Mouse (Mus musculus) liver, embryonic 16.5 days (tissue): Measurements from ENCODE around the gene Plekhg1. TPM values are rescaled to one million over a fixed set of nuclear protein-coding genes. Genes with fewer than 3 reads are reported as not detected.

ENCODE experiments used
- ATAC-seq: fragments of 200-750 bp; cut with Nextera tagmentation; 2 replicates; pipeline ENCODE4 v1.8.0; 2017; ENCODE audit warnings: low read depth, mild to moderate bottlenecking, moderate number of reproducible peaks, moderate library complexity
- H3K27ac ChIP-seq: fragments of 300-500 bp; sonication (generic); 2 replicates; pipeline ENCODE4 v1.5.1; 2014; ENCODE audit warnings: mild to moderate bottlenecking, low read length
- H3K27me3 ChIP-seq: fragments of 300-500 bp; sonication (generic); 2 replicates; pipeline ENCODE4 v1.6.1; 2014; ENCODE audit warnings: low read depth, low read length, mixed read lengths; ENCODE audit not compliant: control insufficient read depth, insufficient read depth
- H3K36me3 ChIP-seq: fragments of 300-500 bp; sonication (generic); 2 replicates; pipeline ENCODE4 v1.6.1; 2014; ENCODE audit warnings: mild to moderate bottlenecking; ENCODE audit not compliant: control insufficient read depth, insufficient read depth
- H3K4me1 ChIP-seq: fragments of 300-500 bp; sonication (generic); 2 replicates; pipeline ENCODE4 v1.6.1; 2014; ENCODE audit warnings: low read depth, low read length, mixed read lengths; ENCODE audit not compliant: control insufficient read depth
- H3K4me2 ChIP-seq: fragments of 300-500 bp; sonication (generic); 2 replicates; pipeline ENCODE4 v1.6.1; 2014; ENCODE audit warnings: low read depth, low read length, mixed read lengths
- H3K4me3 ChIP-seq: fragments of 300-500 bp; sonication (generic); 2 replicates; pipeline ENCODE4 v1.5.1; 2014; ENCODE audit warnings: low read depth, mild to moderate bottlenecking, low read length
- H3K9ac ChIP-seq: fragments of 300-500 bp; sonication (generic); 2 replicates; pipeline ENCODE4 v1.6.1; 2014; ENCODE audit warnings: low read depth, low read length
- H3K9me3 ChIP-seq: fragments of 300-500 bp; sonication (generic); replicated peaks from 2 replicates; pipeline ENCODE4 v1.6.1; 2016; ENCODE audit warnings: low read length; ENCODE audit not compliant: control insufficient read depth
- WGBS: fragments of 180-500 bp; shearing (Covaris S2); extraction: QIAGEN DNeasy Blood & Tissue Kit; methylation state at CpG from one replicate; pipeline ENCODE4 v1.1.7; 2014; ENCODE audit not compliant: insufficient replicate concordance; 5-methylcytosine and 5-hydroxymethylcytosine counted together
- polyA plus RNA-seq: library from polyadenylated mRNA; unstranded; fragments of >200 nt; fragmentation: Nextera tagmentation; extraction: Ambion mirVana; gene quantifications from 2 replicates; pipeline ENCODE4 v1.2.1, GENCODE M21; 2015

The Plekhg1 gene
- 1.2 and 2.2 TPM in 2 replicates for polyA plus RNA-seq

DNA sequence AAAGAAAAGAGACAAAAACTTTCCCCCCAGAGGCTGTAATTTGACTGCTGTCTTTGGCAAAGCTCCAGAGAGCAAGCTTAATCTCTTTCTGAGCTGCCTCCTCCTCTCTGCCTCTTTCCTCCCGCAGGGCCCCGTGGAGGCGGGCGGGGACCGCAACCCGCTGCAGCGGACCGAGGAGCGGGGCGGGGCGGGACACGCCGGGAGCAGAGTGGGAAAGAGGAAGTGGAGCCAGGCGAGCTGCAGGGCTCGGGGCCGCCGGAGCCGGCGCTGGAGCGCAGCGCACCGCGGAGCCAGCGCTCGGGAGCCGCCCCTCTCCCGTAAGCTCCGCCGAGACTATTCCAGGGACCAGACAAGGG, at the start of gene Plekhg1:
Plekhg1 (plus strand) TSS at position 217 of the 356 bp plus-strand sequence.
- WGBS = under 1% methylated on average over 29 of the region's 29 CpGs
- no peaks in the 10 kb centered on the region for H3K4me1 ChIP-seq
- peak within 1 kb of the TSS; percentile 75 for H3K4me2 ChIP-seq
- peak within 1 kb of the TSS; percentile 25; the same call in 1 of the 2 replicates for H3K27ac ChIP-seq
- no peaks in the 10 kb centered on the region for H3K9me3 ChIP-seq
- H3K27me3 ChIP-seq = peaks cover 12% of the 10 kb centered on the region
- peak within 1 kb of the TSS; percentile 52 for H3K4me3 ChIP-seq
- H3K9ac ChIP-seq = peak within 1 kb of the TSS; percentile 40
- H3K36me3 ChIP-seq = no peaks in the 10 kb centered on the region
- ATAC-seq = peak; percentile 85

DNA sequence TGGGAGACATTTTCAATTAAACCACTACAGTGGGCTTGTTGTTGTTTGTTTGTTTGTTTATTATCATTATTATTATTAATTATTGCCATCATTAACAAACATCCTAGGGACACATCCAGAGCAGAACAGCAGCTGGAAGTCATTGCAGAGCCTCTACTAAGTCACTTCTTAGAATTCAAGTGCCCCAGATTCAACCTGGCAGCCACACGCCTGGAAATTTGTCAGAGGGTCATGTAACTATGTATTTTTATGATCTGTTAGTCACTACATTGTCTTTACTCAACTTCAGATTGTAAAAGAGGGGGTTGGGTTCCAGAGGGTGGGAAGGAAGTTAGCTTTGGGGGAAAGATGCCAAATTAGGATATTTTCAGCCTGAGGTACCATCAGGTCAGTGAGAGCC, 47.4 kb upstream of the Plekhg1 start:
- WGBS = 44% methylated on average over 1 of the region's 1 CpGs
- Histone ChIP-seq H3K4me1 (no peaks in the 10 kb centered on the region), H3K27me3 (no peaks in the 10 kb centered on the region), H3K36me3 (no peaks in the 10 kb centered on the region), H3K4me2 (no peak overlapping the region), H3K9me3 (no peaks in the 10 kb centered on the region), H3K9ac (no peak overlapping the region), H3K4me3 (no peak overlapping the region), H3K27ac (no peak overlapping the region)
- ATAC-seq = no peak

DNA sequence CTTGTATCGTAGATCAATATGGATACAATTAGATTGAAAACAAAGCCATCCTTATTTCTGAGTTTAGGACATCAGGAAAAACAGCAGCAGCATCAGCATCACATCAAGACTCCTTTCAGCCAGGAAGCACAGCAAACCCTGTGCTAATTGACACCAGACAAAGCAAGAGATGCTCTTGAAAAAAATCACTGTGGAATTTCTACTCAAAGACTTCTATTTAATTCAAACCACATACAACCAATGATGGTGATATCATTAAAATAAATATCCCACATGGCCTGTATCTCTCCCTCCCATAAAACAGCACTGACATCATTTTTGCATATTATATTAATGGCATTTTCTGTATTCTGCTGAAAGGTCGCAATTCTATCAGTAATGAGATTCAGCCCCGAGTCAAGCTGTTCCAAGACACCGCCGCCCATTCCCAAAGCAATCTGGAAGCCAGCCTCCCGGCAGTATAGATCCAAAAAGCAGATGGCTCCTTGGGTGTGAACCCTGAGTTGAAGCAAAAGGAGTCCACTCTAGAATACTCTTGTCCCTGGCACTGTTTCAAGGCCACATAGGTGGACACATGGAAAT, 46.4 kb upstream of the Plekhg1 start:
- Histone ChIP-seq H3K9ac (no peak overlapping the region), H3K27me3 (no peaks in the 10 kb centered on the region), H3K4me3 (no peak overlapping the region), H3K27ac (no peak overlapping the region), H3K9me3 (no peaks in the 10 kb centered on the region), H3K4me1 (no peaks in the 10 kb centered on the region), H3K4me2 (no peak overlapping the region), H3K36me3 (no peaks in the 10 kb centered on the region)
- 61% methylated on average over 6 of the region's 6 CpGs for WGBS
- no peak for ATAC-seq

DNA sequence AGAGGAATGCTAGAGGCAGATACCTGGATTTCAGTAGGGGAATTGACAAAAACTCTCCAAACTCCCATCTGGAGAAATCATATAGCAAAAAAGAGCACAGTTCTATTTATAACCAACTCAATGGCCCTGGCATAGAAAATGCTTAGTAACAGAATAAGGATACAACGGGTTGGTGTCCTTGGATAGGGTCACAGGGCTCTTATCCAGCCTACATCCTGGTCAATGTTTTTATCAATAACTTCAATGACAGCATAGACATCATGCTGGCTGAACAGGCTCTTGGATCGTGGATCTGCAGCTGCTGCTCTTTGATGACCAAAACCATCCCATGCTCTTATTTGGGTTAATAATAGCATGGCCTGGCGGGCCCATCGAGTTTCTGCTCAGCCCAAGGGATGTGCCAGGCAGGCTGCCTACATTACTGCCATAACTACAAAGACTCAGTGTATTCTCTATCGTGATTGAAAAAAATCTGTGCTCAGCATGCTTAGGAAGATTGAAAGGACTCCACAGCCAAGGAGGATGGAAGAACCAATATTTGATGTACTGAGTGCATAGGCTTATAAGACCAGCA, 44.7 kb upstream of the Plekhg1 start:
- no peaks in the 10 kb centered on the region for H3K4me1 ChIP-seq
- no peak overlapping the region for H3K9ac ChIP-seq
- no peaks in the 10 kb centered on the region for H3K27me3 ChIP-seq
- no peak overlapping the region for H3K4me2 ChIP-seq
- WGBS = 51% methylated on average over 5 of the region's 5 CpGs
- no peaks in the 10 kb centered on the region for H3K9me3 ChIP-seq
- H3K36me3 ChIP-seq = no peaks in the 10 kb centered on the region
- ATAC-seq = no peak
- H3K4me3 ChIP-seq = no peak overlapping the region
- no peak overlapping the region for H3K27ac ChIP-seq

DNA sequence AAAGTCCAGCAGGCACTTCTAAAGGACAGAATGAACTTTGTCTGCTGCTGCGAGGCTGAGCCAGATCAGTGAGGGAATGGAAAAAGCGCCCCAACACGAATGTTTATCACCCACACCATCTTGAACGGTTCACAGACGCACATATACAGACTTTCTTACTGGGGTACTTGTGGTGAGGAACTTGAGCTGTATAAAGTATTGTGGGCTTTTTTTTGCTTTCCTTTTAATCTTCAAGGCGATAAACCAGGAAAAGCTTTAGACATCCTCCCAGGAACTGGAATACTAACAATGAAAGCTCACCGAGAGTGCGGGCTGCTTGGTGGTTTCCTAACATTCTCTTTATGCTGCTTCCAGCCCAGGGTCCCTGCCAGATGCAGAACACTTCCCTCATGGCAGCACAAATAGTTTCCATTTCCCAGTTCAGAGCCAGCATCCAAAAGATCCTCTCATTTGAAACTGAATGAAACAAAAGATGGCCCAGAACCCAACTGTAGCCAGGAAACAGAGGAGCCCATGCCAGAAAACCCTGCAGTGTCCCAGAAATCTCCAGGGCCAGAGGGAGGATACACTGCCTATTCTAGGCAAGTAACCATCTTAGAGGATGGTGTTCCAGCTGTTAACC, 43.3 kb upstream of the Plekhg1 start:
- no peaks in the 10 kb centered on the region for H3K27me3 ChIP-seq
- no peak overlapping the region for H3K4me2 ChIP-seq
- no peak for ATAC-seq
- H3K9ac ChIP-seq = no peak overlapping the region
- H3K4me1 ChIP-seq = no peaks in the 10 kb centered on the region
- WGBS = 17% methylated on average over 8 of the region's 8 CpGs
- no peaks in the 10 kb centered on the region for H3K36me3 ChIP-seq
- H3K9me3 ChIP-seq = no peaks in the 10 kb centered on the region
- H3K4me3 ChIP-seq = no peak overlapping the region
- no peak overlapping the region for H3K27ac ChIP-seq

DNA sequence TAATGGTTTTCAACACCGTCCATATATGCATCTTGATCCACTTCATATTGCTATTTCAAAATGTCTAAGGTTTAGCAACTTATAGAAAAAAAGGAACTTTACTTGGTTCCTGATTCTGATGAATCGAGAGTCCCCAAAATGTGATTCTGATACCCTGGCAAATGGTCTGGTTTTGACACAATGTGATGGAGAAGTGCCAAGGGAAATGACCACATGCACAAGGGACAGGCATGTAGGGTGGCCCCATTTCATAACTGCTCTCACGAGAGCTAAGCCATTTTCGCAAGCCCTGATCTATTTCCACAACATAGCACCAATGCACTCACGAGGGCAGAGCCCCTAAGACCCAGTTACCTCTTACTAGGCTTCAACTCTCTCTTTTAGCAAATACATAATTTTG, 42.7 kb upstream of the Plekhg1 start:
- H3K4me2 ChIP-seq = no peak overlapping the region
- whole genome bisulfite sequencing = 37% methylated on average over 5 of the region's 5 CpGs
- H3K36me3 ChIP-seq = no peaks in the 10 kb centered on the region
- no peak for ATAC-seq
- H3K4me1 ChIP-seq = no peaks in the 10 kb centered on the region
- no peak overlapping the region for H3K4me3 ChIP-seq
- no peak overlapping the region for H3K9ac ChIP-seq
- no peak overlapping the region for H3K27ac ChIP-seq
- no peaks in the 10 kb centered on the region for H3K9me3 ChIP-seq
- no peaks in the 10 kb centered on the region for H3K27me3 ChIP-seq

DNA sequence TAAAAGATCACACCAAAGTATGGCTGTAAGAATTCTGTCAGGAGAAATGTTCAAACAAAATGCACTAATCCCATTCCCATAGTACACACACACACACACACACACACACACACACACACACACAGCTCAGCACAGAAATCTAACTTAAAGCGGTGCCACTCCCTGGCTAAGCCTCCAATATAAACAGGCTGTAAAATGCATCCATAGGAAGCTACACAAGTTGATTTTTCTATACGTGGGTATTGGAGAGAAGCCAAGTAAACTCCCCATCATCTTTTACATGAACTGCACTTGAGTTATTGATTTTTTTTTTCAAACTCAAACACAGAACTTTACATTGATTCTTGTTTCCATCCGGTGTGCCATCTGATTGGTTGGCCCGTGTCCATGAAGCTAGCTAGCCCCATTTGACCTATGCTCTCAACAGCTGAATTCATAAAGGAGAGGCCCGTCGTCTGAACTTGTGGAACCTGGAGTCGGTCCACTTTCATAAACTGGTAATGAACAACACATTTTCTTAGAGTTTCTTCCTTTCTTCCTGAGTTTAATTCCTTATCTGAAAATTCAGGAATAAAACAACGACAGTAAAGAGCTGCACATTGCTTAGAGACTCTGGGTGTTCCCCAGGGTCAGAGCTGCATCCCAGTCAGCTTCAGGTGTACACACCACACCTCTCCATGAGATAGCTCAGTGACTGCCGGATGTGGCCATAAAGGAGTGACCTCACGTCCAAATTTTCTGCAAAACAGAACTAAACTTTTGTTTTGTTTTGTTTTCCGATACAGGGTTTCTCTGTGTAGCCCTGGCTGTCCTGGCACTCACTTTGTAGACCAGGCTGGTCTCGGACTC, 39.7 kb upstream of the Plekhg1 start:
- no peak overlapping the region for H3K27ac ChIP-seq
- no peaks in the 10 kb centered on the region for H3K4me1 ChIP-seq
- H3K9ac ChIP-seq = no peak overlapping the region
- no peaks in the 10 kb centered on the region for H3K36me3 ChIP-seq
- H3K9me3 ChIP-seq = no peaks in the 10 kb centered on the region
- no peaks in the 10 kb centered on the region for H3K27me3 ChIP-seq
- no peak overlapping the region for H3K4me2 ChIP-seq
- no peak overlapping the region for H3K4me3 ChIP-seq
- ATAC-seq = peak; percentile 54; the same call in 1 of the 2 replicates
- WGBS = 51% methylated on average over 12 of the region's 12 CpGs

DNA sequence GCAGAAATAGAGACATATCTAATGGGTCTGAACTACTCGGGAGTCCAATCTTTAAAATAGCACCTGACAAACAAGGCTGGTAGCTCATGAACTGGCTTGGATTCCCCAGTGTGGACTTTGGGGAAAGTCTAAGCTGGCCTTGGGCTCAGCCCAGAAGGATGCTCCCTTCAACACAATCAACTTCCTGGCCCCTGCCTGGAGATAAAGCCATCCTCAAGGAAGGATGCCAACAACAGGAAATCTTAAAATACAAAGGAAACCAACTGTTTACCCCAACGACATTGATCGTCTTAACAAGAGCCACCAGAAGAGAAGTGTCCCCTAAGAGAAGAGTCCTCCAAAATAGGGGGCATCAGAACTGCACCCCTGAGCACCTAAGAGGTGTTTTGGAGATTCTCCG, 38.3 kb upstream of the Plekhg1 start:
- no peaks in the 10 kb centered on the region for H3K36me3 ChIP-seq
- no peak overlapping the region for H3K9ac ChIP-seq
- H3K27ac ChIP-seq = no peak overlapping the region
- 45% methylated on average over 4 of the region's 4 CpGs for WGBS
- no peak overlapping the region for H3K4me2 ChIP-seq
- H3K4me3 ChIP-seq = no peak overlapping the region
- no peaks in the 10 kb centered on the region for H3K27me3 ChIP-seq
- no peaks in the 10 kb centered on the region for H3K4me1 ChIP-seq
- H3K9me3 ChIP-seq = no peaks in the 10 kb centered on the region
- no peak for ATAC-seq

DNA sequence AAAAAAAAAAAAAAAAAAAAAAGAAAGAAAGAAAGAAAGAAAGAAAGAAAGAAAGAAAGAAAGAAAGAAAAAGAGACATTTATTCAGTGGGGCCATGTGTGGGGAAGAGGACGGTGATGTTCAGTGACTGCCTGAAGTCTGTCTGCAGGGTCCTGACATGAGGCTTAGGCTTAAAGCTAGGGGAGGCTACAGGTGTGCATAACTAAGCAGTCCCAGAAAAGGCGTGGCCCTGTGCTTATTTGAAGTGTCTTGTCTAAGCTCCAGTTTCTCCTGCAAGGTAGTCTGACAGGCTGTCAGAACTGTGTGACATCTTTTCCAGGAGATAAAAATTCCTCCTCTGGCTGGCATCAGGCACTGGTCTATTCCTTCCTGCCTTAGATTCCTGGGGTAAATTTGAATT, 37.6 kb upstream of the Plekhg1 start:
- H3K36me3 ChIP-seq = no peaks in the 10 kb centered on the region
- no peak for ATAC-seq
- no peak overlapping the region for H3K27ac ChIP-seq
- H3K4me1 ChIP-seq = no peaks in the 10 kb centered on the region
- no peaks in the 10 kb centered on the region for H3K9me3 ChIP-seq
- H3K9ac ChIP-seq = no peak overlapping the region
- no peak overlapping the region for H3K4me2 ChIP-seq
- H3K27me3 ChIP-seq = no peaks in the 10 kb centered on the region
- 49% methylated on average over 2 of the region's 2 CpGs for WGBS
- no peak overlapping the region for H3K4me3 ChIP-seq
